Mouse (Mus musculus) erythroblast, embryonic 14.5 days (primary cell): ENCODE data around the gene 1700011M02Rik. TPM values are rescaled to one million over a fixed set of nuclear protein-coding genes. Genes with fewer than 3 reads are reported as not detected.

Source experiments
- H3K27me3 ChIP-seq: 2 replicates; pipeline ENCODE4 v1.6.1; 2012; ENCODE audit warnings: inconsistent platforms; ENCODE audit not compliant: control insufficient read depth
- H3K36me3 ChIP-seq: 2 replicates; pipeline ENCODE4 v1.6.1; 2012; ENCODE audit warnings: mild to moderate bottlenecking, inconsistent platforms; ENCODE audit not compliant: control insufficient read depth
- H3K4me1 ChIP-seq: 2 replicates; pipeline ENCODE4 v1.6.1; 2012; ENCODE audit warnings: inconsistent platforms; ENCODE audit not compliant: control insufficient read depth
- H3K4me3 ChIP-seq: replicated peaks from 2 replicates; pipeline ENCODE3; 2012; ENCODE audit warnings: moderate library complexity, mild to moderate bottlenecking, inconsistent platforms
- H3K9me3 ChIP-seq: 2 replicates; pipeline ENCODE4 v1.6.1; 2012; ENCODE audit warnings: low read length, inconsistent platforms, mixed read lengths; ENCODE audit not compliant: control insufficient read depth
- GATA1 ChIP-seq: IDR thresholded peaks from 2 replicates; pipeline ENCODE4 v1.6.1; 2012; ENCODE audit warnings: low read length, inconsistent platforms, mixed read lengths
- TAL1 ChIP-seq: IDR thresholded peaks from 3 replicates; pipeline ENCODE4 v1.6.1; 2012; ENCODE audit warnings: low read length, inconsistent platforms, mixed read lengths
- polyA plus RNA-seq: library from polyadenylated mRNA; stranded (reverse); fragments of >175 nt; gene quantifications from 2 replicates; pipeline ENCODE4 v1.2.3, GENCODE M21; 2012

The 1700011M02Rik gene
- polyA plus RNA-seq, 1 experiment = not detected

DNA sequence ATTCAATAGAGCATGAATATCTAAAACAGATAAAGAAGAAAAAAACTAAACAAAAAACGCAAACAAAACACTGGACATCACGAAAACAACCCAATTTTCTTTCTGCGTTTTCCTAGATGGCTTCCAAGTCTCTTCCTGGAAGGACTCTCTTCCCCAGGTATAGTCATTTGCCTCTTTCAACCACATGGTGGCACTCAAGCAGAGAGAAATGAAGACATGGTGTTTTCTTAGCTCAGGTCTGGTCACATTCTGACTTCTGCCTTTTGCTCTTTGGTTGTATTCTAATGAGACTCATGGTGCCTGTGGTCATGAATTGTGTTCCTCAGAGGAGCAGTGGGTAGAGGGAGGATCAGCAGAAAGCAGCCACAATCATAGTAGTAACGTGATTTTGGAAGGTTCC, 50.2 kb downstream of the 1700011M02Rik start:
- H3K4me1 ChIP-seq = no peaks in the 10 kb centered on the region
- no peaks in the 10 kb centered on the region for H3K9me3 ChIP-seq
- no peak for TF ChIP-seq TAL1
- no peak for TF ChIP-seq GATA1
- no peaks in the 10 kb centered on the region for H3K36me3 ChIP-seq
- no peak overlapping the region for H3K4me3 ChIP-seq
- no peaks in the 10 kb centered on the region for H3K27me3 ChIP-seq

Other genes starting within 250 kb of the 1700011M02Rik start
- gene Gm3880, start 221.9 kb upstream of the 1700011M02Rik start, polyA plus RNA-seq = not detected in 2 replicates
- not detected in 2 replicates for gene Gm9112, start 201.3 kb upstream of the 1700011M02Rik start, polyA plus RNA-seq
- gene Dmrtc1b, start 201.0 kb upstream of the 1700011M02Rik start, polyA plus RNA-seq = not detected in 2 replicates
- gene Dmrtc1c1, start 105.9 kb upstream of the 1700011M02Rik start, polyA plus RNA-seq = not detected in 2 replicates
- not detected in 2 replicates for gene Dmrtc1c2, start 54.3 kb upstream of the 1700011M02Rik start, polyA plus RNA-seq
- gene 1700031F05Rik, start 40.9 kb upstream of the 1700011M02Rik start, polyA plus RNA-seq = not detected in 2 replicates
- not detected in 2 replicates for gene Dmrtc1a, start 218 bp upstream of the 1700011M02Rik start, polyA plus RNA-seq
- not detected in 2 replicates for gene 1700018G05Rik, start 19.5 kb downstream of the 1700011M02Rik start, polyA plus RNA-seq